Mouse (Mus musculus): ENCODE measurements at regions not wholly inside any gene's neighbourhood (a gene's known extent, or its start where the extent isn't known, plus 50 kb on each side); places are given as distances from the start of the nearest gene placed in this dataset.
A peak's percentile ranks its signal among the peaks of the same experiment; 100 is the strongest.

- ATAC-seq (ENCODE audit: borderline replicate concordance, extremely low read depth, low FRiP score, low TSS enrichment), result peak; percentile 53; the same call in 1 of the 2 replicates
- Histone ChIP-seq H3K4me3 (no peak overlapping the region), H3K9ac (no peak overlapping the region), H3K4me1 (peaks cover 26% of the 10 kb centered on the region), H3K27me3 (no peaks in the 10 kb centered on the region), H3K9me3 (no peaks in the 10 kb centered on the region), H3K4me2 (no peak overlapping the region), H3K27ac (peak overlapping the region; percentile 47; the same call in 1 of the 2 replicates), H3K36me3 (no peaks in the 10 kb centered on the region)
- 3% methylated on average over 1 of the region's 1 CpGs for WGBS
Observed at GRCm38 (mm10) chr5:75478499-75478898, 96.2 kb upstream of the Kit start.

- Histone ChIP-seq H3K9me3 (no peaks in the 10 kb centered on the region), H3K36me3 (no peaks in the 10 kb centered on the region), H3K27me3 (no peaks in the 10 kb centered on the region), H3K4me3 (no peak overlapping the region), H3K4me2 (no peak overlapping the region), H3K9ac (no peak overlapping the region), H3K27ac (peak overlapping the region; percentile 61), H3K4me1 (peaks cover 26% of the 10 kb centered on the region)
- WGBS, result 38% methylated on average over 11 of the region's 11 CpGs
- ATAC-seq (ENCODE audit: borderline replicate concordance, extremely low read depth, low FRiP score, low TSS enrichment), result peak; percentile 64; the same call in 1 of the 2 replicates
Observed at GRCm38 (mm10) chr5:75479149-75479548, 95.6 kb upstream of the Kit start.

GRCm38 (mm10) chr5:75481595-75481994 is 93.1 kb upstream of the Kit start:
- WGBS, result 60% methylated on average over 7 of the region's 7 CpGs
- Histone ChIP-seq H3K36me3 (no peaks in the 10 kb centered on the region), H3K27me3 (no peaks in the 10 kb centered on the region)

GRCm38 (mm10) chr5:75484330-75484729 is 90.4 kb upstream of the Kit start:
- Histone ChIP-seq H3K4me1 (peaks cover 9% of the 10 kb centered on the region), H3K9ac (no peak overlapping the region), H3K27ac (no peak overlapping the region), H3K27me3 (no peaks in the 10 kb centered on the region), H3K36me3 (no peaks in the 10 kb centered on the region), H3K9me3 (no peaks in the 10 kb centered on the region), H3K4me2 (no peak overlapping the region), H3K4me3 (no peak overlapping the region)
- ATAC-seq (ENCODE audit: borderline replicate concordance, extremely low read depth, low FRiP score, low TSS enrichment), result no peak
- whole genome bisulfite sequencing, result 76% methylated on average over 7 of the region's 7 CpGs

More at GRCm38 (mm10) chr5:75481595-75481994, 93.1 kb upstream of the Kit start:
- peaks cover 26% of the 10 kb centered on the region for H3K4me1 ChIP-seq
- no peaks in the 10 kb centered on the region for H3K9me3 ChIP-seq
- no peak overlapping the region for H3K4me2 ChIP-seq
- H3K4me3 ChIP-seq, result no peak overlapping the region
- no peak overlapping the region for H3K9ac ChIP-seq
- ATAC-seq (ENCODE audit: borderline replicate concordance, extremely low read depth, low FRiP score, low TSS enrichment), result no peak
- no peak overlapping the region for H3K27ac ChIP-seq

- Histone ChIP-seq H3K9me3 (no peaks in the 10 kb centered on the region), H3K27me3 (no peaks in the 10 kb centered on the region), H3K27ac (peak overlapping the region; percentile 61), H3K9ac (no peak overlapping the region), H3K4me2 (no peak overlapping the region), H3K36me3 (no peaks in the 10 kb centered on the region), H3K4me1 (no peaks in the 10 kb centered on the region), H3K4me3 (no peak overlapping the region)
- peak; percentile 39; the same call in 1 of the 2 replicates for ATAC-seq (ENCODE audit: borderline replicate concordance, extremely low read depth, low FRiP score, low TSS enrichment)
- WGBS, result 70% methylated on average over 9 of the region's 9 CpGs
Observed at GRCm38 (mm10) chr5:75490806-75491205, 83.9 kb upstream of the Kit start.

- ATAC-seq (ENCODE audit: borderline replicate concordance, extremely low read depth, low FRiP score, low TSS enrichment), result no peak
- no peak overlapping the region for H3K4me2 ChIP-seq
Observed at GRCm38 (mm10) chr5:75494143-75494542, 80.6 kb upstream of the Kit start.

GRCm38 (mm10) chr5:75499053-75499452 is 75.7 kb upstream of the Kit start:
- WGBS, result 84% methylated on average over 3 of the region's 3 CpGs
- H3K9ac ChIP-seq, result no peak overlapping the region
- H3K4me1 ChIP-seq, result 0 out of 2 replicates have a peak, but pooled peaks cover 9% of the 10 kb centered on the region
- H3K36me3 ChIP-seq, result no peaks in the 10 kb centered on the region
- no peak for ATAC-seq (ENCODE audit: borderline replicate concordance, extremely low read depth, low FRiP score, low TSS enrichment)
- no peak overlapping the region for H3K4me3 ChIP-seq
- no peak overlapping the region for H3K27ac ChIP-seq
- no peak overlapping the region for H3K4me2 ChIP-seq
- peaks cover 3% of the 10 kb centered on the region for H3K27me3 ChIP-seq
- no peaks in the 10 kb centered on the region for H3K9me3 ChIP-seq

More at GRCm38 (mm10) chr5:75494143-75494542, 80.6 kb upstream of the Kit start:
- H3K27ac ChIP-seq, result no peak overlapping the region
- no peak overlapping the region for H3K9ac ChIP-seq
- no peak overlapping the region for H3K4me3 ChIP-seq
- no peaks in the 10 kb centered on the region for H3K9me3 ChIP-seq
- WGBS, result 66% methylated on average over 10 of the region's 10 CpGs
- peaks cover 3% of the 10 kb centered on the region for H3K27me3 ChIP-seq
- H3K36me3 ChIP-seq, result no peaks in the 10 kb centered on the region
- no peaks in the 10 kb centered on the region for H3K4me1 ChIP-seq

GRCm38 (mm10) chr5:75499695-75500094 is 75.0 kb upstream of the Kit start:
- WGBS, result 80% methylated on average over 5 of the region's 5 CpGs
- H3K36me3 ChIP-seq, result no peaks in the 10 kb centered on the region
- H3K4me3 ChIP-seq, result no peak overlapping the region
- no peaks in the 10 kb centered on the region for H3K9me3 ChIP-seq
- peaks cover 3% of the 10 kb centered on the region for H3K27me3 ChIP-seq
- H3K4me1 ChIP-seq, result 0 out of 2 replicates have a peak, but pooled peaks cover 9% of the 10 kb centered on the region
- H3K4me2 ChIP-seq, result no peak overlapping the region
- no peak overlapping the region for H3K27ac ChIP-seq
- no peak for ATAC-seq (ENCODE audit: borderline replicate concordance, extremely low read depth, low FRiP score, low TSS enrichment)
- no peak overlapping the region for H3K9ac ChIP-seq

- WGBS, result 64% methylated on average over 8 of the region's 8 CpGs
- Histone ChIP-seq H3K36me3 (no peaks in the 10 kb centered on the region), H3K9me3 (no peaks in the 10 kb centered on the region), H3K4me1 (0 out of 2 replicates have a peak, but pooled peaks cover 9% of the 10 kb centered on the region), H3K27ac (no peak overlapping the region), H3K27me3 (peaks cover 3% of the 10 kb centered on the region), H3K4me2 (no peak overlapping the region), H3K9ac (no peak overlapping the region), H3K4me3 (no peak overlapping the region)
- ATAC-seq (ENCODE audit: borderline replicate concordance, extremely low read depth, low FRiP score, low TSS enrichment), result peak; percentile 83; the same call in 1 of the 2 replicates
Observed at GRCm38 (mm10) chr5:75500654-75501416, 73.9 kb upstream of the Kit start.

GRCm38 (mm10) chr5:75503673-75504072 is 71.0 kb upstream of the Kit start:
- no peaks in the 10 kb centered on the region for H3K9me3 ChIP-seq
- no peak overlapping the region for H3K27ac ChIP-seq
- no peaks in the 10 kb centered on the region for H3K36me3 ChIP-seq
- H3K4me1 ChIP-seq, result 0 out of 2 replicates have a peak, but pooled peaks cover 9% of the 10 kb centered on the region
- ATAC-seq (ENCODE audit: borderline replicate concordance, extremely low read depth, low FRiP score, low TSS enrichment), result no peak
- H3K4me3 ChIP-seq, result no peak overlapping the region
- no peaks in the 10 kb centered on the region for H3K27me3 ChIP-seq
- H3K4me2 ChIP-seq, result no peak overlapping the region
- H3K9ac ChIP-seq, result no peak overlapping the region
- WGBS, result 74% methylated on average over 3 of the region's 3 CpGs

GRCm38 (mm10) chr5:75512521-75513422 is 61.9 kb upstream of the Kit start:
- Histone ChIP-seq H3K27ac (no peak overlapping the region), H3K4me2 (no peak overlapping the region), H3K36me3 (no peaks in the 10 kb centered on the region), H3K9ac (no peak overlapping the region), H3K9me3 (no peaks in the 10 kb centered on the region), H3K4me3 (no peak overlapping the region), H3K4me1 (no peaks in the 10 kb centered on the region), H3K27me3 (no peaks in the 10 kb centered on the region; the same call in 1 of the 2 replicates)
- 84% methylated on average over 20 of the region's 20 CpGs for WGBS
- no peak for ATAC-seq (ENCODE audit: borderline replicate concordance, extremely low read depth, low FRiP score, low TSS enrichment)

- Histone ChIP-seq H3K4me1 (no peaks in the 10 kb centered on the region), H3K27ac (no peak overlapping the region), H3K9me3 (no peaks in the 10 kb centered on the region), H3K9ac (no peak overlapping the region), H3K4me2 (no peak overlapping the region), H3K27me3 (no peaks in the 10 kb centered on the region; the same call in 1 of the 2 replicates), H3K36me3 (no peaks in the 10 kb centered on the region), H3K4me3 (no peak overlapping the region)
- 49% methylated on average over 8 of the region's 8 CpGs for whole genome bisulfite sequencing
- no peak for ATAC-seq (ENCODE audit: borderline replicate concordance, extremely low read depth, low FRiP score, low TSS enrichment)
Observed at GRCm38 (mm10) chr5:75518213-75518612, 56.5 kb upstream of the Kit start.

Measured in lung, embryonic 15.5 days (tissue).